Mouse (Mus musculus): ENCODE data around the gene Olfml2a.

Olfml2a gene

GRCm38 (mm10) chr2:38938007-38938406, 6.2 kb downstream of the Olfml2a start:
- no peak for DNase-seq (ENCODE audit: low spot score)

GRCm38 (mm10) chr2:38939047-38939446, 7.3 kb downstream of the Olfml2a start:
- DNase-seq (ENCODE audit: low spot score): no peak

- DNase-seq (ENCODE audit: low spot score): no peak
Observed at GRCm38 (mm10) chr2:38941426-38941825, 9.6 kb downstream of the Olfml2a start.

GRCm38 (mm10) chr2:38941898-38942297, 10.1 kb downstream of the Olfml2a start:
- DNase-seq (ENCODE audit: low spot score): no peak

GRCm38 (mm10) chr2:38943161-38943560, 11.4 kb downstream of the Olfml2a start:
- no peak for DNase-seq (ENCODE audit: low spot score)

- DNase-seq (ENCODE audit: low spot score): no peak
Observed at GRCm38 (mm10) chr2:38943977-38944376, 12.2 kb downstream of the Olfml2a start.

GRCm38 (mm10) chr2:38944460-38945161, 12.8 kb downstream of the Olfml2a start:
- DNase-seq (ENCODE audit: low spot score): no peak

- DNase-seq (ENCODE audit: low spot score): no peak
Observed at GRCm38 (mm10) chr2:38947566-38947965, 15.8 kb downstream of the Olfml2a start.

GRCm38 (mm10) chr2:38950281-38950719, 18.5 kb downstream of the Olfml2a start:
- peak; percentile 55 for DNase-seq (ENCODE audit: low spot score)

GRCm38 (mm10) chr2:38953152-38953883, 21.5 kb downstream of the Olfml2a start:
- DNase-seq (ENCODE audit: low spot score): no peak

GRCm38 (mm10) chr2:38956062-38956461, 24.3 kb downstream of the Olfml2a start:
- DNase-seq (ENCODE audit: low spot score): no peak

- no peak for DNase-seq (ENCODE audit: low spot score)
Observed at GRCm38 (mm10) chr2:38957671-38958223, 26.0 kb downstream of the Olfml2a start.

- no peak for DNase-seq (ENCODE audit: low spot score)
Observed at GRCm38 (mm10) chr2:38964198-38964597, 32.4 kb downstream of the Olfml2a start.

GRCm38 (mm10) chr2:38969650-38970049, 37.9 kb downstream of the Olfml2a start:
- no peak for DNase-seq (ENCODE audit: low spot score)

GRCm38 (mm10) chr2:38970057-38970456, 38.3 kb downstream of the Olfml2a start:
- DNase-seq (ENCODE audit: low spot score): no peak

GRCm38 (mm10) chr2:38973223-38973622, 41.4 kb downstream of the Olfml2a start:
- DNase-seq (ENCODE audit: low spot score): no peak

GRCm38 (mm10) chr2:38973701-38974100, 41.9 kb downstream of the Olfml2a start:
- DNase-seq (ENCODE audit: low spot score): no peak

GRCm38 (mm10) chr2:38974171-38974570, 42.4 kb downstream of the Olfml2a start:
- DNase-seq (ENCODE audit: low spot score): no peak

GRCm38 (mm10) chr2:38975181-38975580, 43.4 kb downstream of the Olfml2a start:
- no peak for DNase-seq (ENCODE audit: low spot score)

GRCm38 (mm10) chr2:38975941-38976805, 44.4 kb downstream of the Olfml2a start:
- no peak for DNase-seq (ENCODE audit: low spot score)

- DNase-seq (ENCODE audit: low spot score): no peak
Observed at GRCm38 (mm10) chr2:38977837-38978236, 46.1 kb downstream of the Olfml2a start.

- no peak for DNase-seq (ENCODE audit: low spot score)
Observed at GRCm38 (mm10) chr2:38983456-38983855, 51.7 kb downstream of the Olfml2a start.

Measured in urinary bladder, postnatal 10 days (tissue).